Mouse (Mus musculus) macrophage (primary cell): ENCODE measurements around the gene Scn8a. TPM values are rescaled to one million over a fixed set of nuclear protein-coding genes. Genes with fewer than 3 reads are reported as not detected.

Experiments
- H3K27ac ChIP-seq: fragments of 350-480 bp; formaldehyde crosslinking; 2 replicates; pipeline ENCODE4 v1.9.0; 2021
- H3K36me3 ChIP-seq: fragments of 350-480 bp; formaldehyde crosslinking; 2 replicates; pipeline ENCODE4 v1.9.0; 2021; ENCODE audit errors: inconsistent target
- H3K4me3 ChIP-seq: fragments of 350-480 bp; formaldehyde crosslinking; 2 replicates; pipeline ENCODE4 v1.9.0; 2021; ENCODE audit errors: inconsistent target
- H3K79me2 ChIP-seq: fragments of 350-480 bp; formaldehyde crosslinking; 2 replicates; pipeline ENCODE4 v1.9.0; 2021; ENCODE audit errors: inconsistent target
- WGBS: methylation state at CpG from one replicate; pipeline ENCODE4 v1.1.7; 2026; ENCODE audit warnings: inconsistent platforms; ENCODE audit not compliant: missing documents; 5-methylcytosine and 5-hydroxymethylcytosine counted together
- polyA plus RNA-seq: library from polyadenylated mRNA; stranded (reverse); fragments of 250-400 nt; gene quantifications from 3 replicates; pipeline ENCODE4 v1.2.4, GENCODE M21; 2018; ENCODE audit warnings: inconsistent platforms

Scn8a gene
- polyA plus RNA-seq, 1 experiment from 2014 or later, result not detected

- Histone ChIP-seq H3K4me3 (no peak overlapping the region), H3K36me3 (no peaks in the 10 kb centered on the region), H3K27ac (no peak overlapping the region), H3K79me2 (no peaks in the 10 kb centered on the region)
- 85% methylated on average over 4 of the region's 4 CpGs for WGBS
Measured at GRCm38 (mm10) chr15:101088291-101088690, 218.6 kb downstream of the Scn8a start.

GRCm38 (mm10) chr15:101091551-101091950, 221.9 kb downstream of the Scn8a start:
- Histone ChIP-seq H3K79me2 (no peaks in the 10 kb centered on the region), H3K4me3 (no peak overlapping the region), H3K36me3 (no peaks in the 10 kb centered on the region), H3K27ac (no peak overlapping the region)
- WGBS, result 98% methylated on average over 8 of the region's 8 CpGs

- Histone ChIP-seq H3K79me2 (no peaks in the 10 kb centered on the region), H3K36me3 (no peaks in the 10 kb centered on the region), H3K27ac (no peak overlapping the region), H3K4me3 (no peak overlapping the region)
- WGBS, result 70% methylated on average over 14 of the region's 14 CpGs
Measured at GRCm38 (mm10) chr15:101092121-101092828, 222.6 kb downstream of the Scn8a start.

- H3K27ac ChIP-seq, result no peak overlapping the region
- no peaks in the 10 kb centered on the region for H3K79me2 ChIP-seq
- H3K36me3 ChIP-seq, result no peaks in the 10 kb centered on the region
- no peak overlapping the region for H3K4me3 ChIP-seq
- WGBS, result 91% methylated on average over 25 of the region's 25 CpGs
Measured at GRCm38 (mm10) chr15:101092829-101093648, 223.4 kb downstream of the Scn8a start.

- no peaks in the 10 kb centered on the region for H3K36me3 ChIP-seq
- WGBS, result 98% methylated on average over 6 of the region's 6 CpGs
- H3K27ac ChIP-seq, result no peak overlapping the region
- no peaks in the 10 kb centered on the region for H3K79me2 ChIP-seq
- no peak overlapping the region for H3K4me3 ChIP-seq
Measured at GRCm38 (mm10) chr15:101093988-101094387, 224.3 kb downstream of the Scn8a start.

GRCm38 (mm10) chr15:101094979-101095378, 225.3 kb downstream of the Scn8a start:
- Histone ChIP-seq H3K4me3 (no peak overlapping the region), H3K36me3 (no peaks in the 10 kb centered on the region), H3K79me2 (no peaks in the 10 kb centered on the region), H3K27ac (no peak overlapping the region)
- 94% methylated on average over 8 of the region's 9 CpGs for WGBS

GRCm38 (mm10) chr15:101095392-101095791, 225.7 kb downstream of the Scn8a start:
- Histone ChIP-seq H3K36me3 (no peaks in the 10 kb centered on the region), H3K27ac (no peak overlapping the region), H3K79me2 (no peaks in the 10 kb centered on the region), H3K4me3 (no peak overlapping the region)
- 83% methylated on average over 3 of the region's 3 CpGs for WGBS

Other genes starting within 250 kb of the Scn8a start
- gene Smagp, start 232.9 kb upstream of the Scn8a start, polyA plus RNA-seq, result 54.7 to 86.5 TPM (median 73.9 TPM) in 3 replicates
- 51.1 to 71.1 TPM (median 65.5 TPM) in 3 replicates for gene Bin2, start 200.3 kb upstream of the Scn8a start, polyA plus RNA-seq
- gene Cela1, start 181.9 kb upstream of the Scn8a start, polyA plus RNA-seq, result 19.3 to 52.8 TPM (median 22.6 TPM) in 3 replicates
- 63.8 to 75.4 TPM (median 64.7 TPM) in 3 replicates for gene Galnt6, start 140.5 kb upstream of the Scn8a start, polyA plus RNA-seq
- 0.11 TPM in 2 of 3 replicates, not detected in the other for gene Slc4a8, start 108.1 kb upstream of the Scn8a start, polyA plus RNA-seq
- gene Gm47841, start 177.5 kb downstream of the Scn8a start, polyA plus RNA-seq, result not detected in 3 replicates
- gene Fignl2, start 208.7 kb downstream of the Scn8a start, polyA plus RNA-seq, result 0.98 to 1.4 TPM (median 1.1 TPM) in 3 replicates
- not detected in 3 replicates for gene Ankrd33, start 245.9 kb downstream of the Scn8a start, polyA plus RNA-seq